Mouse (Mus musculus): ENCODE measurements around the gene Galnt3. TPM values are rescaled to one million over a fixed set of nuclear protein-coding genes. Genes with fewer than 3 reads are reported as not detected.

Galnt3 gene
- 0.34 and 0.60 TPM in 2 replicates for polyA plus RNA-seq (2016; fragmentation: Nextera tagmentation; extraction: Ambion mirVana)

DNA sequence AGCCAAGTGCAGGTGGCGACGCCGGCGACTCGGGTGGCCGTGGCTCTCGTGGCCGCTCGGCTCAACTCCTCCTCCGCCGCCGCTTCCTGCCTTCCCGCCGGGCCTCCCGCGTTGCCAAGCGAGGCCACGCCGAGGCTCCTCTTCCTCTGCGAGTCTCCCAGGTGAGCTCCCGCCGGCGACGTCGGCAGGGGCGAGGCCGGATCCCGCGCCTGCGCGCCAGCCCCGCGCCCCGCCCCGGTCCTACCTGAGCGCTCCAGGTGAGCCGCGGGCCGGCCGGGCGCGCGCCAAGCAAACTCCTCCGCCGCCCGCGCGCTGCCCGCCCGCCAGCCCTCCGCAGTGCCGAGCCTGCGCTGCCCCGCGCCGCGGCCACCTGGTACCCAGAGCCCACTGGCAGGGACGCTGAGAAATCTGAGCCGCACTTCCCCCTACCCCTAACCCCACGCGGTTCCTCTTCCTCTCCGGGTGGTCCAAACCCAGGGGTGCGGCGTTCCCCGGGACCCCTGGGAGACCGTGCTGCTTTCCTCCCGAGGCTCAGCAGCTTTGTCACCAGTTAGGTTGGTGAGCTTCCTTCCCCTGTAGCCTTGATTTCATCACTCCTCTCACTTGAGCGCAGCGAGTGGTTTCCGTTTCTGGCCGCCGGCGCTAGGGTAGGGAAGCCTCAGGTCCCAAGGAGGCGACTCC is at the start of gene Galnt3:
Gene Galnt3 (minus strand): TSS at position 404 of the 681 bp plus-strand sequence.
- peak; percentile 34 for DNase-seq (ENCODE audit: extremely low spot score, low spot score)
- Histone ChIP-seq H3K9me3 (no peaks in the 10 kb centered on the region), H3K27ac (peak within 1 kb of the TSS; percentile 65), H3K27me3 (ENCODE audit: poor library complexity, severe bottlenecking) (peaks cover 57% of the 10 kb centered on the region), H3K36me3 (replicated peaks) (no peaks in the 10 kb centered on the region), H3K4me1 (peaks cover 16% of the 10 kb centered on the region), H3K4me3 (peak within 1 kb of the TSS; percentile 81)
- WGBS: under 1% methylated on average over 74 of the region's 74 CpGs

- H3K4me3 ChIP-seq: no peak overlapping the region
- no peaks in the 10 kb centered on the region for H3K36me3 ChIP-seq (replicated peaks)
- H3K9me3 ChIP-seq: no peaks in the 10 kb centered on the region
- no peak for DNase-seq (ENCODE audit: extremely low spot score, low spot score)
- 0 out of 2 replicates have a peak, but pooled peaks cover 5% of the 10 kb centered on the region for H3K27me3 ChIP-seq (ENCODE audit: poor library complexity, severe bottlenecking)
- WGBS: 82% methylated on average over 5 of the region's 5 CpGs
- peaks cover 17% of the 10 kb centered on the region for H3K4me1 ChIP-seq
- 0 out of 2 replicates have a peak overlapping the region, but pooled peaks have one; percentile 30 for H3K27ac ChIP-seq
Observed at GRCm38 (mm10) chr2:66173134-66173533, 48.3 kb upstream of the Galnt3 start.

GRCm38 (mm10) chr2:66171643-66172042 is 46.8 kb upstream of the Galnt3 start:
- Histone ChIP-seq H3K36me3 (replicated peaks) (no peaks in the 10 kb centered on the region), H3K9me3 (no peaks in the 10 kb centered on the region), H3K27me3 (ENCODE audit: poor library complexity, severe bottlenecking) (0 out of 2 replicates have a peak, but pooled peaks cover 5% of the 10 kb centered on the region), H3K4me3 (no peak overlapping the region), H3K27ac (no peak overlapping the region), H3K4me1 (peaks cover 2% of the 10 kb centered on the region; the same call in 1 of the 2 replicates)
- WGBS: 87% methylated on average over 3 of the region's 3 CpGs
- DNase-seq (ENCODE audit: extremely low spot score, low spot score): no peak

- Histone ChIP-seq H3K9me3 (no peaks in the 10 kb centered on the region), H3K4me3 (no peak overlapping the region), H3K27ac (no peak overlapping the region), H3K4me1 (no peaks in the 10 kb centered on the region), H3K27me3 (ENCODE audit: poor library complexity, severe bottlenecking) (0 out of 2 replicates have a peak, but pooled peaks cover 4% of the 10 kb centered on the region), H3K36me3 (replicated peaks) (no peaks in the 10 kb centered on the region)
- DNase-seq (ENCODE audit: extremely low spot score, low spot score): no peak
- 91% methylated on average over 11 of the region's 11 CpGs for WGBS
Observed at GRCm38 (mm10) chr2:66170721-66171120, 45.9 kb upstream of the Galnt3 start.

DNA sequence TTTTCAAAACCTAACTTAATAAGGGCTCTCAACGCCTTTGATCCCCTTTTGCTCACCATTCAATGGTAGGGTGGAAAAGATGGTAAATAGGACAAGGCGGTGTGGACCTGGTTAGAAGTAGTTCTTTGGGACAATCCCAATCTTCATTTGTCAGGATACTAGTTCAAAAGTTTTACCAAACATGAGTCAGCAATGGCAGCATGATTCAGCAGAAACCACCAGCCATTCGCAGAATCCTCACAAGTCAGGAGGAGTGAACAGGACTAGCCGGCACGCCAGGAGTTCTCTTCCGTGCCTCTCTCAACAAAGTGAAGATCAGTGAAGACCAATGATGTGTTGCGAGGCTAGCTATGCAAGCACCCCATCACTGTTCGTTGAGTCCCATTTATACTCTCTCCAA is 40.2 kb upstream of the Galnt3 start:
- DNase-seq (ENCODE audit: extremely low spot score, low spot score): no peak
- Histone ChIP-seq H3K27ac (no peak overlapping the region), H3K4me1 (no peaks in the 10 kb centered on the region), H3K4me3 (no peak overlapping the region), H3K27me3 (ENCODE audit: poor library complexity, severe bottlenecking) (no peaks in the 10 kb centered on the region), H3K36me3 (replicated peaks) (no peaks in the 10 kb centered on the region), H3K9me3 (no peaks in the 10 kb centered on the region)
- WGBS: 95% methylated on average over 8 of the region's 8 CpGs

DNA sequence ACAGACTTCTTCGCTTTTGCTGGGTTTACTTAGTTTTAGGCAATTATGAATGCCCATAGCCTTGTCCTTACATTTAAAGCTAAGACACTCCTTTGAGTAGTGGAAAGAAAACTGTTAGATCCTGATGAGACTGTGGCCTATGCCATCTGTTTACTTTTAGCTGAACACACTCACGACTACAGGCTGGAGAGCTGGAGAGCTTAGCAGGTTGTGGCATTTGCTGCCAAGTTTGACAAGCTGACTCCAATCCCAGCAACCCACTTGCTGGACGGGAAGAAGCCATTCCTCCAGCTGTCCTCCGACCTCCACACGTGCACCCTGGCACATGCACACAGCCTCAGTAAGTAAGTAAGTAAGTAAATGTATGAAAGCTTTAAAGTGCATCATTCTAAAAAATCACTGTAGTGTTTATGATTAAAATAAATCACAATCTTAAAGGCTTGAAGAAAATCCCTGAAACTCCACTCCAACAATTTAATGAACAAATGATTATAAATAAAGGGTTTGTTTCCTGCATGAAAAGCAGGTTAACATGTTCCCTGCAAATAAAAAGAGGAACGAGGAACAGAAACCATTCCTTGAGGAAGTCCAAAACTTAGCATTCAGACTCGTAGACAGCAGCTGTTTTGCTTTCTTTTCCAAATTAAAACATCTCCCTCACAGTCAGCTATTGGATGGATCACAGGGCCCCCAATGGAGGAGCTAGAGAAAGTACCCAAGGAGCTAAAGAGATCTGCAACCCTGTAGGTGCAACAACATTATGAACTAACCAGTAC is 33.5 kb upstream of the Galnt3 start:
- Histone ChIP-seq H3K27ac (no peak overlapping the region), H3K36me3 (replicated peaks) (no peaks in the 10 kb centered on the region), H3K27me3 (ENCODE audit: poor library complexity, severe bottlenecking) (no peaks in the 10 kb centered on the region), H3K9me3 (no peaks in the 10 kb centered on the region), H3K4me1 (peaks cover 15% of the 10 kb centered on the region), H3K4me3 (no peak overlapping the region)
- 79% methylated on average over 7 of the region's 7 CpGs for WGBS
- DNase-seq (ENCODE audit: extremely low spot score, low spot score): no peak

DNA sequence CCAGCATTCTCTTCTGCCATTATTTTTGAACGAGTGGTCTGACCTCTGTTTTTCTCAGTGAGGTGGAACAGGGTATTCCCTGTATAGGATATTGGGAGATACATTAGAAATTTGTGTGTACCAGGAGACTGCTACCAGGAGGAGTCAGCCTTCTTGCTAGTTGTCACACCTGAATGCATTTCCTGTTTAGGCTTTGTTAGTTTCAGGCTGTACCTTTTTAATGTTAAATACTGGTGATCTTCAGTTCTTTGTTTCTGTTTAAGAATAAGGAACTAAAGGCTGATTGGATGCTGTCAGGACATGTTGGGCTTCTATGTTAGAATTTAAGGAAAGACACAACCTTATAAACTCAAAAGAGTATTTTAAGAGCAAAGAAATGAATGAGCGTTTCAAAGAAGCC is 26.6 kb upstream of the Galnt3 start:
- no peak for DNase-seq (ENCODE audit: extremely low spot score, low spot score)
- no peaks in the 10 kb centered on the region for H3K27me3 ChIP-seq (ENCODE audit: poor library complexity, severe bottlenecking)
- H3K36me3 ChIP-seq (replicated peaks): no peaks in the 10 kb centered on the region
- H3K9me3 ChIP-seq: no peaks in the 10 kb centered on the region
- peaks cover 18% of the 10 kb centered on the region for H3K4me1 ChIP-seq
- WGBS: 81% methylated on average over 2 of the region's 2 CpGs
- H3K27ac ChIP-seq: no peak overlapping the region
- no peak overlapping the region for H3K4me3 ChIP-seq

DNA sequence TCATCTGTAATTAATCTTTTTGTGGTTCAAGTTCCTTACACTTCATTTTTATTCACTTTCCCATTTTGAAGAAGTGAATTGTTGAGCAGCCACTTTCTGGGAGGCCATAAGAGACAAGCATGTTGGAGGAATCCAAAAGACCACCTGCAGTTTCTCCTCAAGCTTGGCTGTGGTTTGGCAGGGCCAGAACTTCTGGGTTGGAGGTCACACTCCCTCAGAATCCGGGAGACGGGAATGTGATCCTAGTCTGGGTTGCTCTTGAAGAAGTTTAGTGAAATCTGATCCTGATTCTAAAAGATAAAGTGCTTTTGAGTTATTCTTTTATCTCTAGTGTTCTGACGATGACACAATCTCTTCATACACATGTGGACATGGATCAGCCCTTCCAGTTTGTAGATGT is 25.7 kb upstream of the Galnt3 start:
- 80% methylated on average over 3 of the region's 3 CpGs for WGBS
- H3K9me3 ChIP-seq: no peaks in the 10 kb centered on the region
- H3K27ac ChIP-seq: no peak overlapping the region
- no peaks in the 10 kb centered on the region for H3K27me3 ChIP-seq (ENCODE audit: poor library complexity, severe bottlenecking)
- peaks cover 12% of the 10 kb centered on the region for H3K4me1 ChIP-seq
- DNase-seq (ENCODE audit: extremely low spot score, low spot score): no peak
- H3K4me3 ChIP-seq: no peak overlapping the region
- no peaks in the 10 kb centered on the region for H3K36me3 ChIP-seq (replicated peaks)

GRCm38 (mm10) chr2:66148654-66149230 is 23.9 kb upstream of the Galnt3 start:
- no peak for DNase-seq (ENCODE audit: extremely low spot score, low spot score)
- no peaks in the 10 kb centered on the region for H3K36me3 ChIP-seq (replicated peaks)
- H3K4me3 ChIP-seq: no peak overlapping the region
- WGBS: 85% methylated on average over 10 of the region's 10 CpGs
- H3K27ac ChIP-seq: no peak overlapping the region
- no peaks in the 10 kb centered on the region for H3K27me3 ChIP-seq (ENCODE audit: poor library complexity, severe bottlenecking)
- no peaks in the 10 kb centered on the region for H3K9me3 ChIP-seq
- H3K4me1 ChIP-seq: peaks cover 5% of the 10 kb centered on the region

DNA sequence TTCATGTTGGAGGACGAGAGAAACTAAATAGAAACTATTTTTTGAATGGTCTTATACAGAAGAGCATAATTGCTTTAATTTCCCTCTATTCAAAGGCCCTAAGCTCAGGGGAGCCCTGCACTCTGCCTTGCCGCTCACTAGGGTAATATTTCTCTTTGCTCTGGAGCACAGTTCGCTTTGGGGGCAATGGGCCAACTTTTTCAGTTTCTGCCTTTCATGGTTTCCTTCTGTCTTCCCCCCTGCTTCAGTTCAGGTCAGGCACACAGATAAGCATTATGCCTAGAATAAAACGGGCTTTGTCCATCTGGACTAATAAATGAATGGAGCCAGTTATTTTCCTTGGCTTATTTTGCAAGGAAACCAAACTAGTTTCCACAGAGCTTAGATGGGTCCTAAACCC is 21.7 kb upstream of the Galnt3 start:
- WGBS: 62% methylated on average over 4 of the region's 4 CpGs
- no peaks in the 10 kb centered on the region for H3K36me3 ChIP-seq (replicated peaks)
- DNase-seq (ENCODE audit: extremely low spot score, low spot score): no peak

GRCm38 (mm10) chr2:66144770-66145169 is 20.0 kb upstream of the Galnt3 start:
- WGBS: 79% methylated on average over 5 of the region's 5 CpGs
- Histone ChIP-seq H3K9me3 (no peaks in the 10 kb centered on the region), H3K27ac (no peak overlapping the region), H3K27me3 (ENCODE audit: poor library complexity, severe bottlenecking) (no peaks in the 10 kb centered on the region), H3K4me1 (peaks cover 5% of the 10 kb centered on the region), H3K4me3 (no peak overlapping the region), H3K36me3 (replicated peaks) (no peaks in the 10 kb centered on the region)
- DNase-seq (ENCODE audit: extremely low spot score, low spot score): no peak

More for the DNA sequence above, 21.7 kb upstream of the Galnt3 start:
- Histone ChIP-seq H3K4me1 (peaks cover 5% of the 10 kb centered on the region), H3K4me3 (no peak overlapping the region), H3K27ac (no peak overlapping the region), H3K27me3 (ENCODE audit: poor library complexity, severe bottlenecking) (no peaks in the 10 kb centered on the region), H3K9me3 (no peaks in the 10 kb centered on the region)

- DNase-seq (ENCODE audit: extremely low spot score, low spot score): no peak
- 90% methylated on average over 4 of the region's 4 CpGs for WGBS
- Histone ChIP-seq H3K4me3 (no peak overlapping the region), H3K4me1 (peaks cover 5% of the 10 kb centered on the region), H3K9me3 (no peaks in the 10 kb centered on the region), H3K27me3 (ENCODE audit: poor library complexity, severe bottlenecking) (no peaks in the 10 kb centered on the region), H3K36me3 (replicated peaks) (no peaks in the 10 kb centered on the region), H3K27ac (no peak overlapping the region)
Observed at GRCm38 (mm10) chr2:66143284-66143683, 18.5 kb upstream of the Galnt3 start.

- Histone ChIP-seq H3K27ac (no peak overlapping the region), H3K27me3 (ENCODE audit: poor library complexity, severe bottlenecking) (no peaks in the 10 kb centered on the region), H3K4me1 (peaks cover 5% of the 10 kb centered on the region), H3K9me3 (no peaks in the 10 kb centered on the region), H3K4me3 (no peak overlapping the region), H3K36me3 (replicated peaks) (no peaks in the 10 kb centered on the region)
- whole genome bisulfite sequencing: 90% methylated on average over 2 of the region's 2 CpGs
- DNase-seq (ENCODE audit: extremely low spot score, low spot score): no peak
Observed at GRCm38 (mm10) chr2:66142711-66143110, 17.9 kb upstream of the Galnt3 start.

All from forebrain, embryonic 10.5 days (tissue).